Mouse (Mus musculus) ES-Bruce4 (cell line): Measurements from ENCODE around the gene Krt9.

Experiments used
- EP300 ChIP-seq: IDR thresholded peaks from 2 replicates; pipeline ENCODE4 v1.6.1; 2011; ENCODE audit warnings: low read depth, low read length; ENCODE audit not compliant: insufficient read depth
- POLR2A ChIP-seq: IDR thresholded peaks from one replicate; pipeline ENCODE4 v1.8.1; 2011; ENCODE audit warnings: low read length; ENCODE audit not compliant: insufficient read depth

- TF ChIP-seq EP300 (no peak), POLR2A (no peak)
Observed at GRCm38 (mm10) chr11:100157908-100158477, 35.1 kb downstream of the Krt9 start.
